Comparison of ENCODE assay signal across 8 mouse cellular contexts in the genomic region with DNA sequence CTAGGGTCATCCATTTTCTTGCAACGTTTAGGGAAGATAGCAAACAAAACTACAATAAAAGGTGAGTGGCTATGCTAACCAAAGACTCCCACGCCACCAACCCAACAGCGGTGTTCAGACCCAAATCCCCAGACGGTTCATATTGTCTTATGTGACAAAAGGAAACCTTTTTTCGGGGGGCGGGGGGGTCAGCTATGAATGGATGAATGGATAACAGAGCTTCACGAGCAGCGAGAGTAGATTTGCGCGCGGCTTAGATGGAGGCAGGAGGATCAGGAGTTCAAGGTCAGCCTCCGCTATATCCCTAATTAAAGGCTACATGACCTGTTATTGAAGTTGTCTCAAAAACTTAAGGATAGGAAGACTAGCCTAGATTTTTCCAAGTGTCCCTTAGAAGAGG. TPM values are rescaled to one million over a fixed set of nuclear protein-coding genes. Genes with fewer than 3 reads are reported as not detected.
DNase-seq lines count a peak whose midpoint lies in the region; ATAC-seq and TF ChIP-seq lines count a peak whose summit lies in the region.

No protein-coding gene starts in this region.

- peak overlapping the region; percentile 59 for H3K4me3 ChIP-seq in lung, embryonic 14.5 days (ENCODE audit: low read depth, low read length)
- peak overlapping the region; percentile 49 for H3K4me3 ChIP-seq in hindbrain, postnatal 0 days (ENCODE audit: low read length)
- peak overlapping the region; percentile 61 for H3K4me3 ChIP-seq in midbrain, embryonic 10.5 days

- no peaks in the 10 kb centered on the region for H3K27me3 ChIP-seq in lung, embryonic 14.5 days (ENCODE audit: insufficient read depth, low read length)
- no peaks in the 10 kb centered on the region for H3K27me3 ChIP-seq in hindbrain, postnatal 0 days (ENCODE audit: insufficient read depth, low read length)
- peaks cover 28% of the 10 kb centered on the region for H3K27me3 ChIP-seq in midbrain, embryonic 10.5 days (ENCODE audit: low read depth, poor library complexity, severe bottlenecking)

- peak overlapping the region; percentile 53; the same call in 1 of the 2 replicates for H3K9ac ChIP-seq in lung, embryonic 14.5 days
- H3K9ac ChIP-seq in hindbrain, postnatal 0 days (replicated peaks; ENCODE audit: low read length), result peak overlapping the region; percentile 55; the same call in 1 of the 2 replicates

- ATAC-seq in lung, embryonic 14.5 days (ENCODE audit: insufficient read depth), result no peak
- ATAC-seq in hindbrain, postnatal 0 days, result no peak

- WGBS in lung, embryonic 14.5 days, result 4% methylated on average over 12 of the region's 12 CpGs
- 3% methylated on average over 12 of the region's 12 CpGs for WGBS in hindbrain, postnatal 0 days
- WGBS in midbrain, embryonic 10.5 days, result 5% methylated on average over 12 of the region's 12 CpGs

- H3K4me2 ChIP-seq in lung, embryonic 14.5 days, result peak overlapping the region; percentile 62
- H3K4me2 ChIP-seq in hindbrain, postnatal 0 days (ENCODE audit: low read depth, low read length), result peak overlapping the region; percentile 63

- no peaks in the 10 kb centered on the region for H3K9me3 ChIP-seq in lung, embryonic 14.5 days (ENCODE audit: low read depth, low read length)
- no peaks in the 10 kb centered on the region for H3K9me3 ChIP-seq in hindbrain, postnatal 0 days (ENCODE audit: low read length)
- no peaks in the 10 kb centered on the region for H3K9me3 ChIP-seq in midbrain, embryonic 10.5 days (replicated peaks)

- peak; percentile 72 for DNase-seq in lung, embryonic 14.5 days
- no peak for DNase-seq in lung, postnatal 25 days (ENCODE audit: low spot score)
- peak; percentile 61 to 67 for DNase-seq in cerebellum, postnatal 10 days
- peak; percentile 65 for DNase-seq in hindbrain, postnatal 0 days (ENCODE audit: low spot score)
- peak; percentile 61 for DNase-seq in midbrain, embryonic 10.5 days (ENCODE audit: low spot score)
- no peak for DNase-seq in frontal cortex, adult 2 months (ENCODE audit: extremely low spot score in 1 of 2, low spot score in 1 of 2)
- DNase-seq in spleen, adult 12 weeks (ENCODE audit: low spot score), result no peak
- no peak for DNase-seq in gastrocnemius, postnatal 14 days

- H3K27ac ChIP-seq in lung, embryonic 14.5 days (ENCODE audit: low read depth), result no peak overlapping the region
- peak overlapping the region; percentile 76; the same call in 1 of the 2 replicates for H3K27ac ChIP-seq in hindbrain, postnatal 0 days
- H3K27ac ChIP-seq in midbrain, embryonic 10.5 days (replicated peaks), result peak overlapping the region; percentile 76

- H3K4me1 ChIP-seq in lung, embryonic 14.5 days (ENCODE audit: insufficient read depth), result no peaks in the 10 kb centered on the region
- no peaks in the 10 kb centered on the region for H3K4me1 ChIP-seq in hindbrain, postnatal 0 days (ENCODE audit: insufficient read depth, low read length)
- H3K4me1 ChIP-seq in midbrain, embryonic 10.5 days, result peaks cover 13% of the 10 kb centered on the region

- no peak for TF ChIP-seq CTCF in lung, embryonic 14.5 days (IDR thresholded peaks at IDR 0.05; ENCODE audit: low read depth)
- TF ChIP-seq CTCF in hindbrain, postnatal 0 days (IDR thresholded peaks at IDR 0.05; ENCODE audit: low read depth), result no peak

- H3K36me3 ChIP-seq in lung, embryonic 14.5 days (ENCODE audit: insufficient read depth), result no peaks in the 10 kb centered on the region
- H3K36me3 ChIP-seq in hindbrain, postnatal 0 days (ENCODE audit: insufficient read depth, low read length), result no peaks in the 10 kb centered on the region
- H3K36me3 ChIP-seq in midbrain, embryonic 10.5 days, result no peaks in the 10 kb centered on the region

- intact Hi-C loops in gastrocnemius, postnatal 14 days (cut with DNase I; ENCODE audit: low total_unique reads), result loop anchor here (5.0 kb wide), 1 partner anchor 81 kb away; the partner anchor contains the start of gene Polr3e

RNA-seq across cellular contexts. Expression of gene Eef2k, which starts 6.3 kb away (rescaled TPM):
- polyA plus RNA-seq in lung, embryonic 14.5 days (2014; fragmentation: Nextera tagmentation; extraction: Ambion mirVana), result 11.2 and 13.0 TPM in 2 replicates
- 30.7 and 44.6 TPM in 2 replicates for total RNA-seq in hindbrain, postnatal 0 days (2014; rRNA removed)
- 31.5 and 32.1 TPM in 2 replicates for polyA plus RNA-seq in hindbrain, postnatal 0 days (2015; fragmentation: Nextera tagmentation; extraction: Ambion mirVana)
- polyA plus RNA-seq in midbrain, embryonic 10.5 days (2016; fragmentation: Nextera tagmentation; extraction: Ambion mirVana), result 24.0 and 26.1 TPM in 2 replicates
- polyA plus RNA-seq in frontal cortex, adult 2 months (2012; rRNA removed), result 30.5 and 35.3 TPM in 2 replicates
- 10 to 100 TPM; 50.3 to 61.8 TPM for total RNA-seq in gastrocnemius, postnatal 14 days (2021)

RNA-seq across cellular contexts. Expression of gene Gm5737, which starts 24.2 kb away (rescaled TPM):
- polyA plus RNA-seq in lung, embryonic 14.5 days (2014; fragmentation: Nextera tagmentation; extraction: Ambion mirVana), result not detected in 2 replicates
- total RNA-seq in hindbrain, postnatal 0 days (2014; rRNA removed), result 0.58 TPM in 1 of 2 replicates, not detected in the other
- polyA plus RNA-seq in hindbrain, postnatal 0 days (2015; fragmentation: Nextera tagmentation; extraction: Ambion mirVana), result 0.11 and 0.14 TPM in 2 replicates
- polyA plus RNA-seq in midbrain, embryonic 10.5 days (2016; fragmentation: Nextera tagmentation; extraction: Ambion mirVana), result not detected in 2 replicates
- not detected in 2 replicates for polyA plus RNA-seq in frontal cortex, adult 2 months (2012; rRNA removed)
- under 1 TPM; 0.49 to 0.60 TPM for total RNA-seq in gastrocnemius, postnatal 14 days (2021)

Comparison
In these comparisons a context has a peak if more than half of its experiments do, and no peak if none do; other contexts are left out.
1. DNase-seq: peak in lung, embryonic 14.5 days (single experiment), cerebellum, postnatal 10 days (2 of 2), hindbrain, postnatal 0 days (single experiment) and midbrain, embryonic 10.5 days (single experiment); none in lung, postnatal 25 days (single experiment), frontal cortex, adult 2 months (0 of 2), spleen, adult 12 weeks (single experiment) and gastrocnemius, postnatal 14 days (single experiment).
2. Peak in every context shown above with its lines, with median percentiles within 50 percentile points of each other: H3K4me3 ChIP-seq.